Mouse (Mus musculus): ENCODE measurements around the gene Chga. TPM values are rescaled to one million over a fixed set of nuclear protein-coding genes. Genes with fewer than 3 reads are reported as not detected.

Gene Chga
- polyA plus RNA-seq, 1 experiment from 2014 or later = 129 TPM

GRCm38 (mm10) chr12:102607066-102607465 is 52.3 kb downstream of the Chga start:
- no peak for ATAC-seq (ENCODE audit: low read depth)
- 89% methylated on average over 8 of the region's 8 CpGs for WGBS
- Histone ChIP-seq H3K9ac (no peak overlapping the region), H3K4me1 (replicated peaks) (peaks cover 26% of the 10 kb centered on the region), H3K9me3 (no peaks in the 10 kb centered on the region), H3K27ac (replicated peaks) (no peak overlapping the region), H3K4me3 (no peak overlapping the region), H3K4me2 (no peak overlapping the region), H3K36me3 (peaks cover 15% of the 10 kb centered on the region; the same call in 1 of the 2 replicates), H3K27me3 (no peaks in the 10 kb centered on the region)

GRCm38 (mm10) chr12:102607808-102608517 is 53.2 kb downstream of the Chga start:
- Histone ChIP-seq H3K4me3 (no peak overlapping the region), H3K4me1 (replicated peaks) (peaks cover 25% of the 10 kb centered on the region), H3K36me3 (peaks cover 15% of the 10 kb centered on the region; the same call in 1 of the 2 replicates), H3K27me3 (no peaks in the 10 kb centered on the region), H3K9me3 (no peaks in the 10 kb centered on the region), H3K4me2 (no peak overlapping the region), H3K27ac (replicated peaks) (no peak overlapping the region; the same call in 1 of the 2 replicates), H3K9ac (no peak overlapping the region)
- 75% methylated on average over 11 of the region's 11 CpGs for WGBS
- no peak for ATAC-seq (ENCODE audit: low read depth)

GRCm38 (mm10) chr12:102610927-102611326 is 56.2 kb downstream of the Chga start:
- Histone ChIP-seq H3K4me3 (no peak overlapping the region), H3K27ac (replicated peaks) (no peak overlapping the region), H3K4me1 (replicated peaks) (peaks cover 25% of the 10 kb centered on the region), H3K4me2 (no peak overlapping the region), H3K9ac (no peak overlapping the region), H3K36me3 (0 out of 2 replicates have a peak, but pooled peaks cover 6% of the 10 kb centered on the region), H3K27me3 (no peaks in the 10 kb centered on the region), H3K9me3 (no peaks in the 10 kb centered on the region)
- ATAC-seq (ENCODE audit: low read depth) = no peak
- WGBS = 94% methylated on average over 8 of the region's 8 CpGs

- 0 out of 2 replicates have a peak, but pooled peaks cover 3% of the 10 kb centered on the region for H3K36me3 ChIP-seq
- H3K9me3 ChIP-seq = no peaks in the 10 kb centered on the region
- H3K4me2 ChIP-seq = no peak overlapping the region
- no peaks in the 10 kb centered on the region for H3K27me3 ChIP-seq
- no peak for ATAC-seq (ENCODE audit: low read depth)
- no peak overlapping the region for H3K9ac ChIP-seq
- H3K4me1 ChIP-seq (replicated peaks) = peaks cover 31% of the 10 kb centered on the region
- WGBS = 89% methylated on average over 1 of the region's 1 CpGs
- no peak overlapping the region for H3K27ac ChIP-seq (replicated peaks)
- no peak overlapping the region for H3K4me3 ChIP-seq
Measured at GRCm38 (mm10) chr12:102612431-102612830, 57.7 kb downstream of the Chga start.

- no peak overlapping the region for H3K27ac ChIP-seq (replicated peaks)
- 89% methylated on average over 4 of the region's 4 CpGs for WGBS
- H3K4me3 ChIP-seq = no peak overlapping the region
- H3K4me2 ChIP-seq = no peak overlapping the region
- no peak overlapping the region for H3K9ac ChIP-seq
- peaks cover 33% of the 10 kb centered on the region for H3K4me1 ChIP-seq (replicated peaks)
- 0 out of 2 replicates have a peak, but pooled peaks cover 3% of the 10 kb centered on the region for H3K36me3 ChIP-seq
- H3K9me3 ChIP-seq = no peaks in the 10 kb centered on the region
- H3K27me3 ChIP-seq = no peaks in the 10 kb centered on the region
- no peak for ATAC-seq (ENCODE audit: low read depth)
Measured at GRCm38 (mm10) chr12:102613411-102613810, 58.6 kb downstream of the Chga start.

Other genes starting within 250 kb of the Chga start
- 89.2 and 92.1 TPM in 2 replicates for gene Lgmn, start 115.2 kb upstream of the Chga start, polyA plus RNA-seq (2015; fragmentation: Nextera tagmentation; extraction: Ambion mirVana)
- 29.5 and 32.3 TPM in 2 replicates for gene Golga5, start 85.8 kb upstream of the Chga start, polyA plus RNA-seq (2015; fragmentation: Nextera tagmentation; extraction: Ambion mirVana)
- gene Itpk1, start 150.0 kb downstream of the Chga start, polyA plus RNA-seq (2015; fragmentation: Nextera tagmentation; extraction: Ambion mirVana) = 30.9 and 34.0 TPM in 2 replicates
- gene Moap1, start 188.7 kb downstream of the Chga start, polyA plus RNA-seq (2015; fragmentation: Nextera tagmentation; extraction: Ambion mirVana) = 53.0 and 58.6 TPM in 2 replicates
- gene Tmem251, start 188.8 kb downstream of the Chga start, polyA plus RNA-seq (2015; fragmentation: Nextera tagmentation; extraction: Ambion mirVana) = 11.0 and 13.3 TPM in 2 replicates
- gene Gm28051, start 202.8 kb downstream of the Chga start, polyA plus RNA-seq (2015; fragmentation: Nextera tagmentation; extraction: Ambion mirVana) = not detected in 2 replicates
- 50.3 and 50.8 TPM in 2 replicates for gene Gon7, start 202.8 kb downstream of the Chga start, polyA plus RNA-seq (2015; fragmentation: Nextera tagmentation; extraction: Ambion mirVana)
- 39.0 and 40.9 TPM in 2 replicates for gene Ubr7, start 203.0 kb downstream of the Chga start, polyA plus RNA-seq (2015; fragmentation: Nextera tagmentation; extraction: Ambion mirVana)
- gene Gm20604, start 203.7 kb downstream of the Chga start, polyA plus RNA-seq (2015; fragmentation: Nextera tagmentation; extraction: Ambion mirVana) = 37.6 and 41.3 TPM in 2 replicates